Mouse (Mus musculus) embryonic fibroblast, embryonic 13.5 days (primary cell): ENCODE results near the gene Mgat3. TPM values are rescaled to one million over a fixed set of nuclear protein-coding genes. Genes with fewer than 3 reads are reported as not detected.

Experiments used
- H3K27ac ChIP-seq: 2 replicates; pipeline ENCODE4 v1.5.1; 2012; ENCODE audit warnings: low read length, control low read depth, inconsistent platforms; ENCODE audit not compliant: insufficient read depth
- H3K4me1 ChIP-seq: 2 replicates; pipeline ENCODE4 v1.6.1; 2011; ENCODE audit warnings: low read length; ENCODE audit not compliant: control insufficient read depth, insufficient read depth
- H3K4me3 ChIP-seq: 2 replicates; pipeline ENCODE4 v1.5.1; 2011; ENCODE audit warnings: mild to moderate bottlenecking, control low read depth, low read length; ENCODE audit not compliant: insufficient read depth
- CTCF ChIP-seq: IDR thresholded peaks from 2 replicates; pipeline ENCODE4 v1.5.1; 2011; ENCODE audit warnings: mild to moderate bottlenecking, control low read depth, low read length, moderate library complexity, borderline replicate concordance; ENCODE audit not compliant: insufficient read depth
- POLR2A ChIP-seq: IDR thresholded peaks from 2 replicates; pipeline ENCODE4 v1.6.1; 2011; ENCODE audit warnings: low read depth, mild to moderate bottlenecking, control low read depth, low read length, moderate library complexity
- polyA plus RNA-seq: library from polyadenylated mRNA; stranded (reverse); fragments of >200 nt; gene quantifications from 2 replicates; pipeline ENCODE4 v1.2.4, GENCODE M21; 2011; ENCODE audit warnings: low read depth; ENCODE audit not compliant: missing spikeins, insufficient read length

The Mgat3 gene
- polyA plus RNA-seq, 1 experiment: 12.4 TPM

- no peak overlapping the region for H3K4me3 ChIP-seq
- no peak overlapping the region for H3K27ac ChIP-seq
- no peaks in the 10 kb centered on the region for H3K4me1 ChIP-seq
- TF ChIP-seq CTCF (no peak), POLR2A (no peak)
Measured at GRCm38 (mm10) chr15:80147090-80147489, 26.4 kb upstream of the Mgat3 start.

DNA sequence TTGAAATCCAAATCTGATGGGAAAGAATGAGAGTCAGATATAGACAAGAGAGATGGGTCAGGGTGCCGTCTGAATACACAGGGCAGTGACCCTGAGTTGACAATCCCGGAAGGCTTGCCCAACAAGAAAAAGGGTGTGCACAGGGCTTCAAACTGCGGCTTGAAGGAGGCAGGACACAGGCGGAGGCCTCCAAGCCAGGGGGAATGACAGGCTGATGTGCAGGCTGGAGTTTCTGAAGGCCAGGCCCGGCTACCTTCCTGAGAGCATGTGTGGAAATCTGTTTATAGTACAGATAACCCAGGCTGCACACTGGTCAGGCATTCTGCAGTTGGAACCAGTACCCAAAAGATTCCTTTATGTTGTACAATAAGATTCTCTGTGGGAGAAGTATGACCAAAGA is 26.0 kb upstream of the Mgat3 start:
- TF ChIP-seq CTCF (no peak), POLR2A (no peak)
- Histone ChIP-seq H3K4me3 (no peak overlapping the region), H3K4me1 (no peaks in the 10 kb centered on the region)

DNA sequence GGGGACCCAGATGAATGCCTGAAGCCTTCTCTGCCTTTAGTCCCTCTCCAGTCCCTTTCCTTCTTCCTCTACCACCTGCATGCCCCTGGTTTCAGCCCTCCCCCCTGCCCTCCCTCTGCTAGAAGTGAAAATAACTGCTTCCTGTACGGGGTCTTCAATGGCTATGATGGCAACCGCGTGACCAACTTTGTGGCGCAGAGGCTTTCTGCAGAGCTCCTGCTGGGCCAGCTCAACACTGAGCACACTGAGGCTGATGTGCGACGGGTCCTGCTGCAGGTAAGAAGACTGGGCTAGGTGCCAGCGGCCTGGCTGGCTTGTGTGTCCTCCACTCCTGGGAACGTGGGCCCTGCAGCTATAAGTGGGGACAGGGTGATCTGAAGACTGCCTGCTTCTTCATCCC is 25.0 kb upstream of the Mgat3 start:
- TF ChIP-seq CTCF: no peak
- no peak for TF ChIP-seq POLR2A
- H3K4me1 ChIP-seq: no peaks in the 10 kb centered on the region
- no peak overlapping the region for H3K4me3 ChIP-seq
- no peak overlapping the region for H3K27ac ChIP-seq

More for the DNA sequence above, 26.0 kb upstream of the Mgat3 start:
- H3K27ac ChIP-seq: no peak overlapping the region

GRCm38 (mm10) chr15:80149517-80149916 is 24.0 kb upstream of the Mgat3 start:
- H3K4me1 ChIP-seq: no peaks in the 10 kb centered on the region
- H3K4me3 ChIP-seq: no peak overlapping the region
- TF ChIP-seq POLR2A (no peak), CTCF (no peak)
- H3K27ac ChIP-seq: no peak overlapping the region

DNA sequence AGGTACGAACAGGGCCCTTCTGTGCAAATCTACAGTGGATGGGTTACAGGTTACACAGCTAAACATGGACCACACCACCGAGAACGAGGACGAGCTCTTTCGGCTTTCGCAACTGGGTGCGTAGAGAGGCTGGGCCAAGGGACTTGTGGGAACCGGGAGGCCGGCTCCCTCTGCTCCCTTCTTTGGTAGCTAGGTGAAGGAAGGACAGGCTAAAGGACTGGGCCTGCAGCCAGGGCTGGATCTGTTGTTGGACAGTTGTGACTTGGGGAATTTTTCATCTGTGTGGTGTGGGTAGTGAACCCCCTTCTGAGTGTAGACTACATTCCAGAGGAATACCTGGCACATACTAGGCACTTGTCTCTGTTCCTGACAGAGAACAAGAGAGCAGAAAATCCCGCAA is 20.9 kb upstream of the Mgat3 start:
- TF ChIP-seq CTCF: no peak
- no peak for TF ChIP-seq POLR2A
- Histone ChIP-seq H3K4me3 (no peak overlapping the region), H3K27ac (no peak overlapping the region), H3K4me1 (no peaks in the 10 kb centered on the region)

DNA sequence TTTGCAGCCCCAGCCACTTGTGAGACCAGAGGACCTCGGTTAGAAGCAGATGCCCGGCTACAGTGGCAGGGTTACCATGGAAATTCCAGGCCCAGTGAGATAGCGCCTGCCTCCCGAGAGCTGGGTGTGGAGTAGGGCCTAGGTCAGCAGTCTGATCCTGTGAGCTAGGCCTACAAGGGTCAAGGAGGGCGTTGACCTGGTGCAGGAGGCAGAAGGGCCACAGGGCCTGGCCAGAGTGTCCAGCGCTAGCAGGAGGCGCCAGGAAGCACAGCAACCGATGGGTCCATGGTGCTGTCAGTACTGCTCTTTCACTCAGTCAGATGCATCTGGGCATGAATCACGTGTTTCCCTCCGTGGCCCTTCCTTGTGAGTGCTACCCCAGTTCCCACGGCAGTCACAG is 19.8 kb upstream of the Mgat3 start:
- Histone ChIP-seq H3K4me1 (peaks cover 3% of the 10 kb centered on the region; the same call in 1 of the 2 replicates), H3K4me3 (no peak overlapping the region), H3K27ac (no peak overlapping the region)
- no peak for TF ChIP-seq POLR2A
- no peak for TF ChIP-seq CTCF

DNA sequence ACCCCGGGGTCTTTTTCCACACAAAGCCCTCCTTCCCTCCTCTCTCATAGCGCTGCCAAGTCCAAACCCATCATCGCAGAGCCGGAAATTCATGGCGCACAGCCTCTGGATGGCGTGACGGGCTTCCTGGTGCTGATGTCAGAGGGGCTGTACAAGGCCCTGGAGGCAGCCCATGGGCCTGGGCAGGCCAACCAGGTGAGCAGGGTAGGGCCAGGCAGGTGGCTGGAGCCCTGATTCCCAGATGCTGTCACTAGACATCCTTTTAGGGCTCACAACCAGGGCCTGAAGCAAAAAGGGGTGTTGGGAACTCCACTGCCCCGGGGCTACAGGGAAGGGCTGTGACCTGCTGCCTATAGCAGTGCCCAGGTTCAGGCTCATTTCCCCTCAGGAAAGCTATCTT is 17.8 kb upstream of the Mgat3 start:
- no peak overlapping the region for H3K27ac ChIP-seq
- no peak overlapping the region for H3K4me3 ChIP-seq
- peaks cover 20% of the 10 kb centered on the region for H3K4me1 ChIP-seq
- TF ChIP-seq CTCF: no peak
- TF ChIP-seq POLR2A: no peak

- no peak for TF ChIP-seq CTCF
- TF ChIP-seq POLR2A: no peak
- Histone ChIP-seq H3K4me3 (no peak overlapping the region), H3K27ac (no peak overlapping the region), H3K4me1 (peaks cover 20% of the 10 kb centered on the region)
Measured at GRCm38 (mm10) chr15:80157197-80157943, 16.2 kb upstream of the Mgat3 start.

GRCm38 (mm10) chr15:80158001-80158706 is 15.4 kb upstream of the Mgat3 start:
- Histone ChIP-seq H3K27ac (no peak overlapping the region), H3K4me1 (peaks cover 20% of the 10 kb centered on the region), H3K4me3 (no peak overlapping the region)
- TF ChIP-seq POLR2A (no peak), CTCF (no peak)

GRCm38 (mm10) chr15:80158707-80159090 is 14.8 kb upstream of the Mgat3 start:
- TF ChIP-seq CTCF: no peak
- no peak for TF ChIP-seq POLR2A
- H3K4me3 ChIP-seq: no peak overlapping the region

More at GRCm38 (mm10) chr15:80158707-80159090, 14.8 kb upstream of the Mgat3 start:
- H3K27ac ChIP-seq: no peak overlapping the region
- peaks cover 20% of the 10 kb centered on the region for H3K4me1 ChIP-seq
